Mouse (Mus musculus): ENCODE results near the gene Tmem80. TPM values are rescaled to one million over a fixed set of nuclear protein-coding genes. Genes with fewer than 3 reads are reported as not detected.

Gene Tmem80
- polyA plus RNA-seq, 1 experiment, result 81.8 TPM

DNA sequence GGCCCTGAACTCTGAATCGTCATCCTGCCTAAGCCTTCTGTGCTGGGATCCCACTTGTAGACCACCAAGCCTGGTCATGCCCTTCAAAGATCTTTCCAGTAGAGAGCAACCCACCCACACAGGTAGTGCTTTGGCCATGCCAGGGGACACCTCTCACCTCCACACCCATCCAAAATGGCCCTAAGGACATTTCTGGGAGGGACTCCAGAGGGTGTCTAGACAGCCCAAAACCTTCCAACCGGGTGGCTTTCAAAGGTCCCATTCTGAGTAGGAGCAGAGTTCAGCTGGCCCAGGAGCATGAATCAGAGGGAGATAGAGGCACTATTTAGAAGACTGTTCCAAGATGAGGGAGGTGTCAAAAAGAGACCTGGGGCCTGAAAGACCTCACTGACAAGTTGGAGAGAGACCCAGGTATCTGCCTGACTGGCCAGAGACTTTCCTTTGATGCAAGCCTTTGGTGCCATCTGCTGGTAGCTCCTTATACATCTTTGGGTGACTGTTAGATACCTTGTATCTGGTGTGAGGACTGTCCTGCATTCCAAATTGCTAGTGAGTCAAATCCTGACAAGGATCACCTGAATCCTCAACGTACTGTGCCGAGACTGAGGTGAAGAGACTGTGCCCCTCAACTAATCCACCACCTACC, 35.7 kb downstream of the Tmem80 start:
- Histone ChIP-seq H3K27me3 (ENCODE audit: control insufficient read depth, insufficient read depth, low read length) (no peaks in the 10 kb centered on the region), H3K36me3 (ENCODE audit: control insufficient read depth, insufficient read depth, low read length) (no peaks in the 10 kb centered on the region), H3K4me1 (replicated peaks; ENCODE audit: control insufficient read depth, insufficient read depth, low read length) (peaks cover 9% of the 10 kb centered on the region), H3K4me3 (ENCODE audit: control insufficient read depth, insufficient read depth, low read length) (no peak overlapping the region), H3K27ac (ENCODE audit: control insufficient read depth, insufficient read depth, low read length) (no peak overlapping the region)
- DNase-seq, result peak; percentile 72
- no peak for TF ChIP-seq CTCF (IDR thresholded peaks at IDR 0.05; ENCODE audit: borderline replicate concordance, control insufficient read depth, extremely low read depth, insufficient read depth, low read length, poor library complexity)
- no peak for TF ChIP-seq POLR2A (IDR thresholded peaks at IDR 0.05; ENCODE audit: control insufficient read depth, extremely low read depth, insufficient read depth, low read length, poor library complexity)
- 61% methylated on average over 4 of the region's 4 CpGs for WGBS

DNA sequence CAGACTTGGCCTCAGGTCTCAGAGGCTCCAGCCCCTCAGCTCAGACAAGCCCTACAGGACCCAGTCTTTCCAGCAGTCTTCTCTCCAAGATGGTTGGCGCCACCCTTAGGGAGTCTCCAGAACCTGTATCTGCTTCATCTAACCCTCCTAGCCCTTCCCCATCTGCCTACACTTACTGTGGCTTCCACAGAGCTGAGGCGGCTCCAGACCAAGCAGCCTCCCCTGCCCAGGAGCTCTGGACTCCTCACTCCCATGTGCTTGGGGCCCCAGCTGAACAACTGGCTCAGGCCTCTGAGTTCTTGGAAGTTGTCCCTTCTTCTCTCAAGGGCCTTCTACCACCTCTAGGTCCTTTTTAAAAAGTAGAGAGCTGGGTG, 36.2 kb downstream of the Tmem80 start:
- no peak for DNase-seq

DNA sequence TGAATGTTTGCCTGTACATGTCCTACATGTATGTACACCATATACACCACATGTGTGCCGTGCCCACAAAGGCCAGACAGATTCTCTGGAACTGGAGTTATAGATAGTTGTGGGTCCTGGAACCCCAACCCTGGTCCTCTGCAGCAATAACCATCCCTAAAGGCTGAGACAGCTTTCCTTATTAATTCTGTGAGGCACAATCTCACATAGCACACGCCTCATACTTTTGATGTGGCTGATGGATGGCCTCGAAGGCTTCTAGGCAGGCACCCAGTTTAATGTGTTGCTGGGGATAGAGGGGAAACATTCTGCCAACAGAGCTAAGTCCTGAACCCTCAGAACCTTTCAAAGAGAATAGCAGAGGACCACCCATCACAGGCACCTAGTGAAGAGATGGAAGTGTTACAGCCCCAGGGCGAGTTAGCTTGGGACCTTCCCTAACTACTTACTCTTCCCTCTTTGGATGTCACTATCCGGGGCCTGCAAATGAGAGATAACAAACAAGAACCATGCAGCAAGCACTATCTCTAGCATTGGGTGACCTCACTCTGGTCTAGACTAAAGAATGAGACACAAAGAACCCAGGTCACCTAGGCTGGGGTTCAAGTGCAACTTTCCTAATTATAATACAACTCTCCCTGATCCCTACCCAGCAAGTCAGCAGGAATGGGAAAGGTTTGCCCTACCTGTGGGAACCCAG, 37.0 kb downstream of the Tmem80 start:
- DNase-seq, result no peak
- WGBS, result 74% methylated on average over 5 of the region's 5 CpGs
- no peaks in the 10 kb centered on the region for H3K36me3 ChIP-seq (ENCODE audit: control insufficient read depth, insufficient read depth, low read length)
- H3K27ac ChIP-seq (ENCODE audit: control insufficient read depth, insufficient read depth, low read length), result no peak overlapping the region
- no peak overlapping the region for H3K4me3 ChIP-seq (ENCODE audit: control insufficient read depth, insufficient read depth, low read length)
- H3K4me1 ChIP-seq (replicated peaks; ENCODE audit: control insufficient read depth, insufficient read depth, low read length), result peaks cover 11% of the 10 kb centered on the region
- H3K27me3 ChIP-seq (ENCODE audit: control insufficient read depth, insufficient read depth, low read length), result no peaks in the 10 kb centered on the region
- TF ChIP-seq CTCF (IDR thresholded peaks at IDR 0.05; ENCODE audit: borderline replicate concordance, control insufficient read depth, extremely low read depth, insufficient read depth, low read length, poor library complexity) (no peak), POLR2A (IDR thresholded peaks at IDR 0.05; ENCODE audit: control insufficient read depth, extremely low read depth, insufficient read depth, low read length, poor library complexity) (no peak)

More for the DNA sequence above, 36.2 kb downstream of the Tmem80 start:
- no peak overlapping the region for H3K4me3 ChIP-seq (ENCODE audit: control insufficient read depth, insufficient read depth, low read length)
- TF ChIP-seq POLR2A (IDR thresholded peaks at IDR 0.05; ENCODE audit: control insufficient read depth, extremely low read depth, insufficient read depth, low read length, poor library complexity) (no peak), CTCF (IDR thresholded peaks at IDR 0.05; ENCODE audit: borderline replicate concordance, control insufficient read depth, extremely low read depth, insufficient read depth, low read length, poor library complexity) (no peak)
- no peaks in the 10 kb centered on the region for H3K27me3 ChIP-seq (ENCODE audit: control insufficient read depth, insufficient read depth, low read length)
- WGBS, result 82% methylated on average over 2 of the region's 2 CpGs
- no peak overlapping the region for H3K27ac ChIP-seq (ENCODE audit: control insufficient read depth, insufficient read depth, low read length)
- no peaks in the 10 kb centered on the region for H3K36me3 ChIP-seq (ENCODE audit: control insufficient read depth, insufficient read depth, low read length)
- peaks cover 10% of the 10 kb centered on the region for H3K4me1 ChIP-seq (replicated peaks; ENCODE audit: control insufficient read depth, insufficient read depth, low read length)

DNA sequence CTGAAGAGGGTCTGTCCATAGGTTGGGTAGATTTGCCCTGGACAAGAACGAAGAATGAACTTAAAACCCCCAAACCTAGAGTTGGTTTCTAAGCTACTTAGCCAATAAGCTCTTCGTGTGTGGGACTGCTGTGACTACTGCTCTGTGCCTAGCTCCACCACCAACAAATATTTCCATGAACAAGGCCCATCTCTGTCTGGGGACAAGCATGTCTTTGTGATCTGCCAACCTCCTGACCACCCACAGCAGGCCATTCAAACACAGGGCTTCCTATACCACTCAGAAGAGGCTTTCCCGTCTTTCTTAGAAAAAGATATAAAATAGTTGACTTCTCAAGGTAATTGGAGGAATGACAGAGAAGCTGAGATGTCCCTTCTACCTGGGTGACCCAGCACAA, 37.5 kb downstream of the Tmem80 start:
- Histone ChIP-seq H3K27ac (ENCODE audit: control insufficient read depth, insufficient read depth, low read length) (no peak overlapping the region), H3K36me3 (ENCODE audit: control insufficient read depth, insufficient read depth, low read length) (no peaks in the 10 kb centered on the region), H3K4me3 (ENCODE audit: control insufficient read depth, insufficient read depth, low read length) (no peak overlapping the region), H3K4me1 (replicated peaks; ENCODE audit: control insufficient read depth, insufficient read depth, low read length) (peaks cover 11% of the 10 kb centered on the region), H3K27me3 (ENCODE audit: control insufficient read depth, insufficient read depth, low read length) (no peaks in the 10 kb centered on the region)
- TF ChIP-seq CTCF (IDR thresholded peaks at IDR 0.05; ENCODE audit: borderline replicate concordance, control insufficient read depth, extremely low read depth, insufficient read depth, low read length, poor library complexity) (no peak), POLR2A (IDR thresholded peaks at IDR 0.05; ENCODE audit: control insufficient read depth, extremely low read depth, insufficient read depth, low read length, poor library complexity) (no peak)
- WGBS, result 87% methylated on average over 3 of the region's 3 CpGs
- no peak for DNase-seq

DNA sequence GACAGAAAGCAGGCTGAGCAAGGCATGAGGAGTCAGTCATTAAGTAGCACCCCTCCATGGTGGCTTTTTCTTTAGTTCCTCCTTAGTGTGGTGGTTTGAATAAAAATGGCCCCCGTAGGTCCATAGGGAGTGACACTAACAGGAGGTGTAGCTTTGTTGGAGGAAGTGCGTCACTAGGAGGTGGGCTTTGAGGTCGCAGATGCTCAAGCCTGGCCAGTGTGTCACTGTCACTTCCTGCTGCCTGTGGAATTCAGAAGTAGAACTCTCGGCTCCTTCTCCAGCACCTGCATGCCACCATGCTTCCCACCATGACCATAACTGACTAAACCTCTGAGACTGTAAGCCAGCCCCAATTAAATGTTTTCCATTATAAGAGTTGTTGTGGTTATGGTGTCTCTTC, 39.8 kb downstream of the Tmem80 start:
- no peaks in the 10 kb centered on the region for H3K27me3 ChIP-seq (ENCODE audit: control insufficient read depth, insufficient read depth, low read length)
- no peak for DNase-seq
- H3K36me3 ChIP-seq (ENCODE audit: control insufficient read depth, insufficient read depth, low read length), result no peaks in the 10 kb centered on the region
- H3K4me1 ChIP-seq (replicated peaks; ENCODE audit: control insufficient read depth, insufficient read depth, low read length), result peaks cover 6% of the 10 kb centered on the region; the same call in 1 of the 2 replicates
- H3K27ac ChIP-seq (ENCODE audit: control insufficient read depth, insufficient read depth, low read length), result no peak overlapping the region
- TF ChIP-seq POLR2A (IDR thresholded peaks at IDR 0.05; ENCODE audit: control insufficient read depth, extremely low read depth, insufficient read depth, low read length, poor library complexity), result no peak
- TF ChIP-seq CTCF (IDR thresholded peaks at IDR 0.05; ENCODE audit: borderline replicate concordance, control insufficient read depth, extremely low read depth, insufficient read depth, low read length, poor library complexity), result no peak
- 82% methylated on average over 4 of the region's 4 CpGs for WGBS
- no peak overlapping the region for H3K4me3 ChIP-seq (ENCODE audit: control insufficient read depth, insufficient read depth, low read length)

DNA sequence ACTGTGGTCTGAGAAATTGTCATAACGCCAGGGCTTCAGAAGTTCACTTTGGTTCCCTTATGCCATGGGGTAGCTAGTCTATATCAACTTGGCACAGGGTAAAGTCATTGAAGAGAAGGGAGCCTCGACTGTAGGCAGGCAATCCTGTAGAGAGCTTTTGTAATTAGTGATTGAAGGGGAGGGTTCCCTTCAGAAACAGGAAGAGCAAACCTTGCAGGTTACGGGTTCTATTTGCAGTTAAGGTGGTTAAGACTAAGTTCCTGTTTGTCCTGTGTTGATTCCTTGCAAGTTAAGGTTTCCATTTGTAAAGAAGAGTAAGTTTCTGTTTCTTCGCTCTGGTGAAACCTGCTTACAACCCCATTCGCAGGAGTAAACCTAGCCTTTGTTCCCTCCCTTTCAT, 42.4 kb downstream of the Tmem80 start:
- Histone ChIP-seq H3K27me3 (ENCODE audit: control insufficient read depth, insufficient read depth, low read length) (no peaks in the 10 kb centered on the region), H3K36me3 (ENCODE audit: control insufficient read depth, insufficient read depth, low read length) (no peaks in the 10 kb centered on the region), H3K4me1 (replicated peaks; ENCODE audit: control insufficient read depth, insufficient read depth, low read length) (peaks cover 6% of the 10 kb centered on the region; the same call in 1 of the 2 replicates), H3K4me3 (ENCODE audit: control insufficient read depth, insufficient read depth, low read length) (no peak overlapping the region), H3K27ac (ENCODE audit: control insufficient read depth, insufficient read depth, low read length) (no peak overlapping the region)
- no peak for TF ChIP-seq CTCF (IDR thresholded peaks at IDR 0.05; ENCODE audit: borderline replicate concordance, control insufficient read depth, extremely low read depth, insufficient read depth, low read length, poor library complexity)
- TF ChIP-seq POLR2A (IDR thresholded peaks at IDR 0.05; ENCODE audit: control insufficient read depth, extremely low read depth, insufficient read depth, low read length, poor library complexity), result no peak
- 32% methylated on average over 5 of the region's 5 CpGs for WGBS
- no peak for DNase-seq
